Mouse (Mus musculus) layer of hippocampus, postnatal 25 days (tissue): ENCODE measurements around the gene Ern1. TPM values are rescaled to one million over a fixed set of nuclear protein-coding genes. Genes with fewer than 3 reads are reported as not detected.
"Not testable (repeated sequence)": the region's sequence is repeated elsewhere in the genome, so short reads cannot be mapped to it uniquely, and the experiment has no call there.

ENCODE experiments used
- DNase-seq, 2 experiments: peaks; one replicate each; pipeline ENCODE4 v3.0.0; 2022; ENCODE audit warnings: mixed read lengths in 2 of 2, low spot score in 1 of 2; ENCODE audit errors: extremely low spot score in 1 of 2
- total RNA-seq, 2 experiments: library from RNA; stranded (reverse); gene quantifications; 2 replicates each; pipeline ENCODE4 v1.2.3; 2021

Gene Ern1
- total RNA-seq, 2 experiments from 2014 or later = 8.9 TPM

GRCm38 (mm10) chr11:106394055-106394454 is 93.6 kb downstream of the Ern1 start:
- not testable (repeated sequence) for DNase-seq

GRCm38 (mm10) chr11:106393331-106393616 is 94.4 kb downstream of the Ern1 start:
- no peak for DNase-seq

GRCm38 (mm10) chr11:106392597-106393330 is 94.9 kb downstream of the Ern1 start:
- DNase-seq = no peak

GRCm38 (mm10) chr11:106391546-106392188 is 96.0 kb downstream of the Ern1 start:
- DNase-seq = peak; percentile 36 to 64

- no peak for DNase-seq
Observed at GRCm38 (mm10) chr11:106390757-106391156, 96.9 kb downstream of the Ern1 start.

GRCm38 (mm10) chr11:106389611-106390010 is 98.0 kb downstream of the Ern1 start:
- DNase-seq = no peak

- DNase-seq = no peak
Observed at GRCm38 (mm10) chr11:106387791-106388216, 99.8 kb downstream of the Ern1 start, which contains the start of gene Icam2. TSS of gene Icam2 (minus strand) at chr11:106388075.

GRCm38 (mm10) chr11:106387020-106387419 is 100.6 kb downstream of the Ern1 start:
- no peak for DNase-seq

- DNase-seq = no peak
Observed at GRCm38 (mm10) chr11:106386409-106386808, 101.2 kb downstream of the Ern1 start.

- DNase-seq = no peak
Observed at GRCm38 (mm10) chr11:106383051-106383790, 104.4 kb downstream of the Ern1 start.

- DNase-seq = no peak
Observed at GRCm38 (mm10) chr11:106382424-106382823, 105.2 kb downstream of the Ern1 start.

GRCm38 (mm10) chr11:106381883-106382282 is 105.8 kb downstream of the Ern1 start:
- no peak for DNase-seq

- no peak for DNase-seq
Observed at GRCm38 (mm10) chr11:106381011-106381410, 106.6 kb downstream of the Ern1 start.

GRCm38 (mm10) chr11:106374979-106375378 is 112.7 kb downstream of the Ern1 start:
- no peak for DNase-seq

GRCm38 (mm10) chr11:106374559-106374958 is 113.1 kb downstream of the Ern1 start:
- no peak for DNase-seq

- no peak for DNase-seq
Observed at GRCm38 (mm10) chr11:106373998-106374397, 113.7 kb downstream of the Ern1 start.

- peak; percentile 69 to 94 for DNase-seq
Observed at GRCm38 (mm10) chr11:106366316-106366715, 121.3 kb downstream of the Ern1 start.

GRCm38 (mm10) chr11:106365366-106365765 is 122.3 kb downstream of the Ern1 start, which contains the start of gene Prr29:
TSS of gene Prr29 (plus strand) at chr11:106365472.
- DNase-seq = no peak

- DNase-seq = peak in 1 of 2 experiments; percentile 8
Observed at GRCm38 (mm10) chr11:106364712-106365111, 122.9 kb downstream of the Ern1 start.

GRCm38 (mm10) chr11:106359350-106359749 is 128.3 kb downstream of the Ern1 start:
- DNase-seq = no peak
